Mouse (Mus musculus): ENCODE data around the gene Tmem217.

DNA sequence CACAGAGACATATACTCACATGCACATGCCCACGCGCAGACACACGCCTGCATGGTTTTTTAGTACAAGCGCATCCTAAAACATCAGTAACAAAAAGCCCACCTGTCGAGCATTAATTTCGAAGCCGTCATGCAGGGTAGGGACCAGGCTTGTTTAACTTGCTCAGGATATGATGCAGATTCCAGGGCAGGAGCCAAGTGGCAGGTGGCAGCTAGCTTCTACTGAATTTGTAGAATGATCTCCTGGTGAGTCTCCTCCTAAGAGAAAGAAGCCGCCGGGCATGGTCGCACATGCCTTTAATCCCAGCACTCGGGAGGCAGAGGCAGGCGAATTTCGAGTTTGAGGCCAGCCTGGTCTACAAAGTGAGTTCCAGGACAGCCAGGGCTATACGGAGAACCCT, 46.9 kb upstream of the Tmem217 start:
- no peak for TF ChIP-seq CTCF (IDR thresholded peaks at IDR 0.05; ENCODE audit: low read depth)
- TF ChIP-seq EP300 (IDR thresholded peaks at IDR 0.05; ENCODE audit: low read depth), result no peak

Data from heart, postnatal 0 days (tissue).